Mouse (Mus musculus) hindbrain, embryonic 14.5 days (tissue): ENCODE measurements around the gene Ptchd3. TPM values are rescaled to one million over a fixed set of nuclear protein-coding genes. Genes with fewer than 3 reads are reported as not detected.

Experiments
- ATAC-seq: fragments of 200-750 bp; cut with Nextera tagmentation; 2 replicates; pipeline ENCODE4 v1.8.0; 2017; ENCODE audit warnings: moderate number of reproducible peaks, mild to moderate bottlenecking, moderate TSS enrichment, moderate library complexity; ENCODE audit not compliant: low FRiP score
- DNase-seq: peaks from one replicate; pipeline ENCODE4 v3.0.0-alpha.2; 2015; ENCODE audit warnings: low spot score
- H3K27ac ChIP-seq: fragments of 300-500 bp; sonication (generic); 2 replicates; pipeline ENCODE4 v1.5.1; 2014; ENCODE audit warnings: mild to moderate bottlenecking, moderate library complexity
- H3K27me3 ChIP-seq: fragments of 300-500 bp; sonication (generic); 2 replicates; pipeline ENCODE4 v1.6.1; 2014; ENCODE audit warnings: mild to moderate bottlenecking, low read length, mixed read lengths; ENCODE audit not compliant: control insufficient read depth, insufficient read depth
- H3K36me3 ChIP-seq: fragments of 300-500 bp; sonication (generic); replicated peaks from 2 replicates; pipeline ENCODE4 v1.6.1; 2014; ENCODE audit not compliant: control insufficient read depth, insufficient read depth
- H3K4me1 ChIP-seq: fragments of 300-500 bp; sonication (generic); replicated peaks from 2 replicates; pipeline ENCODE4 v1.6.1; 2014; ENCODE audit warnings: antibody characterized with exemption, low read length, mixed read lengths; ENCODE audit not compliant: control insufficient read depth, insufficient read depth
- H3K4me2 ChIP-seq: fragments of 300-500 bp; sonication (generic); replicated peaks from 2 replicates; pipeline ENCODE4 v1.6.1; 2014; ENCODE audit warnings: mild to moderate bottlenecking, moderate library complexity
- H3K4me3 ChIP-seq: fragments of 300-500 bp; sonication (generic); replicated peaks from 2 replicates; pipeline ENCODE4 v1.5.1; 2014; ENCODE audit warnings: mild to moderate bottlenecking, low read length
- H3K9ac ChIP-seq: fragments of 300-500 bp; sonication (generic); 2 replicates; pipeline ENCODE4 v1.6.1; 2014
- H3K9me3 ChIP-seq: fragments of 300-500 bp; sonication (generic); 2 replicates; pipeline ENCODE4 v1.6.1; 2016; ENCODE audit warnings: low read length; ENCODE audit not compliant: control insufficient read depth
- WGBS: fragments of 180-500 bp; shearing (Covaris S2); extraction: QIAGEN DNeasy Blood & Tissue Kit; methylation state at CpG from one replicate; pipeline ENCODE4 v1.1.7; 2014; 5-methylcytosine and 5-hydroxymethylcytosine counted together
- polyA plus RNA-seq: library from polyadenylated mRNA; unstranded; fragments of >200 nt; fragmentation: Nextera tagmentation; extraction: Ambion mirVana; gene quantifications from 2 replicates; pipeline ENCODE4 v1.2.1, GENCODE M21; 2014

Gene Ptchd3
- polyA plus RNA-seq, 1 experiment from 2014 or later: not detected

DNA sequence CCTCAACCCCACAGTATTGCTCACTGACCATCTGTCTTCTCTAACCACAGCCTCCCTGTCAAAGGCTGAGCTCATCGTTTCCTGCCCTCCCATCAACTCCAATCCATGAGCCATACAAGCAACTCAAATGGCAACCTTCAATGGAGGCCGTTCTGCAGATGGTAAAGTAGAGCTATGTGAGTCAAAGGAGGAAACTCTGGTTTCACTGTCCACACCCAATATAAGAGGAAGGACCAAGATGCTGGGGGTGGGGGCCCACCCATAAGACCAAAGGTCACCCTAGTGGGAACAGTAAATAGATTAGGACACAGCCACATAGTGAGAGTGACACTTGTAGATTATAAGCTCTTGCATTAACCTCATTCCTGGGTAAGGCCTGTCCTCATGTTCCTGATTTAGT is 34.1 kb upstream of the Ptchd3 start:
- no peaks in the 10 kb centered on the region for H3K9me3 ChIP-seq
- no peak overlapping the region for H3K9ac ChIP-seq
- H3K4me3 ChIP-seq: no peak overlapping the region
- H3K27ac ChIP-seq: no peak overlapping the region
- H3K36me3 ChIP-seq: no peaks in the 10 kb centered on the region
- 89% methylated on average over 2 of the region's 2 CpGs for WGBS
- no peaks in the 10 kb centered on the region for H3K4me1 ChIP-seq
- H3K4me2 ChIP-seq: no peak overlapping the region
- ATAC-seq (no peak), DNase-seq (no peak)
- H3K27me3 ChIP-seq: no peaks in the 10 kb centered on the region

DNA sequence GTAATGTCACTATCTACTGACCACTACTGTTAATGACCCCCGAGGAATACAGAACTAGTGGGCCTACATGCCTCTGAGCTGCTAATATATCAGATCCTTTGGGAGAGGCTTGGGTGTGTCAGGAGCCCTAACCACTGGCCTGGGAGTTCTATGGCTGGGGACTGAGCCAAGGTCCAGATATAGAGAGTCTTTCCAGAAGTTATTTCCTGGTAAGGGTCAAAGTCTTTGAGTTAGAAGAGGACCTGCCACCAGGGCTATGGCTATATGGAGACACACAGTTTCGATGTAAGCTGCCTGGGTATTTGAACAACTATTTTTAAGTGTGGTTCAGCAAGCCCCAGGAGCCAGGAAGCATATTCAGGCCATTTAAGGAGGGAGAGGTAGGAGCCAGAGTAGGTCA is 31.5 kb upstream of the Ptchd3 start:
- Histone ChIP-seq H3K27ac (no peak overlapping the region), H3K4me3 (no peak overlapping the region), H3K36me3 (no peaks in the 10 kb centered on the region), H3K27me3 (no peaks in the 10 kb centered on the region), H3K4me1 (no peaks in the 10 kb centered on the region), H3K9ac (no peak overlapping the region), H3K9me3 (no peaks in the 10 kb centered on the region), H3K4me2 (no peak overlapping the region)
- 78% methylated on average over 2 of the region's 2 CpGs for WGBS
- DNase-seq (no peak), ATAC-seq (no peak)

DNA sequence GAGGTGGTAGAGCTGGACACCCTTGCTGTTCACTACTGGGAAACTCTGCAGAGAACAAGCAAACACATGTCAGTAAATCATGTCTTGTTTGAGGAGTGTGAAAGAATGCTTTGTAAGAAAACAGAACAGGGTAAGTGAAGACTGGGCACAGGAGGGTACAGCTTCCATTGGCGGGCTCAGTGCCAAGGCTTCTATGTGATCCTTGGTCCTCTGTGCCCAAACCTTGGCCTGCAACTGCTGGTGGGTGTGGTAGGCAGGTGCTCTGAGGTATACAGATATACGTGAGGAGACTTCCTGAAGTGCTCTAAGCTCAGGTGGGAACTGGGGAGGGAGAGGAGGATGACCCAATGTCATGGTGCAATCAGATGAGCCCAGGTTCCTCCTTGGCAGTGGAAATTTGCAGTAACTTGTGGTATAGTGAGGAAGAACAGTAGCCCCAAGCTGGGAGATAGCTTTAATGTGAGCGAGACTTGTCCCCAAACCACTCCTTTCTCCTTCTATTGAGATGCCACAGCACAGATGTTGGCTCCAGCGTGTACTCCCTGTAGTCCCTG is 30.2 kb upstream of the Ptchd3 start:
- H3K27ac ChIP-seq: no peak overlapping the region
- no peak overlapping the region for H3K4me2 ChIP-seq
- H3K4me3 ChIP-seq: no peak overlapping the region
- ATAC-seq (no peak), DNase-seq (no peak)
- H3K36me3 ChIP-seq: no peaks in the 10 kb centered on the region
- H3K9ac ChIP-seq: no peak overlapping the region
- 89% methylated on average over 4 of the region's 4 CpGs for WGBS
- H3K9me3 ChIP-seq: no peaks in the 10 kb centered on the region
- no peaks in the 10 kb centered on the region for H3K27me3 ChIP-seq
- H3K4me1 ChIP-seq: no peaks in the 10 kb centered on the region

DNA sequence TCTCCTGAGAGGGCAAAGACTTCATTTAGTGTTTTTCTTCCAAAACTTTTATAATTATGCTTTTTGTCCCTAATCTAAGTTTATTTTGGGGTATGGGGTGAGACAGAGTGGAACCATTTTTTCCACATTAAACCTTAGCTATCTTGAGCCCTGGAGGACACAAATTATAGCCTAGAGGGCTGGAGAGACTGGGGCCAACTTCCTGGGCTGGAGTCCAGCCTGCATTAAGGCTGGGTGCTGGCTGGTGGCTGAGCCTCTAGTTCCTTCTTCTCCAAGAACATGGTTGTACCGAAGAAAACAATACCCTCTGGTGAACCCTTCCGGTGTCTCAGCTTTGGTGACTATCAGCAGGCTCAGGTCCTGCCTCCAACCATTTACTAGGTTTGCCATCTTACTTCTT is 27.3 kb upstream of the Ptchd3 start:
- no peaks in the 10 kb centered on the region for H3K36me3 ChIP-seq
- no peaks in the 10 kb centered on the region for H3K9me3 ChIP-seq
- H3K4me2 ChIP-seq: no peak overlapping the region
- no peaks in the 10 kb centered on the region for H3K27me3 ChIP-seq
- no peak overlapping the region for H3K4me3 ChIP-seq
- ATAC-seq (no peak), DNase-seq (no peak)
- WGBS: 94% methylated on average over 2 of the region's 2 CpGs
- no peak overlapping the region for H3K27ac ChIP-seq
- H3K9ac ChIP-seq: no peak overlapping the region
- no peaks in the 10 kb centered on the region for H3K4me1 ChIP-seq

DNA sequence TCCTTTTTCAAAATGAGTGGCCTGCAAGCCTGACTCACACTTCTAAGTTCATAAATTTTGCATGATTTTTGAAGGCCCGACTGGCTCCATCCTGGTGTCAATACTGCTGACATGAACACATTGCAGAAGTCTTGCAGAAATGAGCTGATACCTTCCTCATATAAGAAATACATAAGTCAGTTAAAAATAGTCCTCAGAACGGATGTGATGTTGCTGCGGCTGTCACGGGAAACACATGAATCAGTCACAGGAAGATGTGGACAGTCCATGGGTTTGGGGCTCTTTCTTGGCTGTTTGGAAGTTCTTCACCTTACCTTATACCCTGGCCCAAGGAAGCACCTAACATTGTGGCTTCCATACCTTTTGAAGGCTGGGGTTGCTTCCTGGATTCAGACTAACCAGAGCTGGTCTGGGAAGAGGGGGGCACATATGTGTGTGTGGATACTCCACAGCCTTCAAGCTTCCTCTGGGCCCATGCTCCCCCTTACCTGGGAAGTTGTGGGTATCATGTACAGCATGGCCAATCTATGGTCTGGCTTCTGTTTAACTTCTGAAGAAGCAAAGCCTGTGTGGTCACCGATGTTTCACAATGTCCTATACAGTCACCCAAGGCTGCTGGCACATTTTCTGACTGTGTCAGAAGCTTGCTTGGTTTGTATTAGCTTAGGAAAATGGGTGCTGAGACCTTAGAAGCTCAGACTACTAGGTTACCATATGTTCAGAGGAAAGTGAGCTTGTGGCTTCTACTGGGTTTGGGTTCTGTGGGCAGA is 25.6 kb upstream of the Ptchd3 start:
- Histone ChIP-seq H3K4me2 (no peak overlapping the region), H3K4me3 (no peak overlapping the region), H3K27me3 (no peaks in the 10 kb centered on the region), H3K9me3 (no peaks in the 10 kb centered on the region), H3K9ac (no peak overlapping the region), H3K27ac (no peak overlapping the region), H3K36me3 (no peaks in the 10 kb centered on the region), H3K4me1 (no peaks in the 10 kb centered on the region)
- no peak for DNase-seq
- WGBS: 96% methylated on average over 5 of the region's 5 CpGs
- no peak for ATAC-seq

DNA sequence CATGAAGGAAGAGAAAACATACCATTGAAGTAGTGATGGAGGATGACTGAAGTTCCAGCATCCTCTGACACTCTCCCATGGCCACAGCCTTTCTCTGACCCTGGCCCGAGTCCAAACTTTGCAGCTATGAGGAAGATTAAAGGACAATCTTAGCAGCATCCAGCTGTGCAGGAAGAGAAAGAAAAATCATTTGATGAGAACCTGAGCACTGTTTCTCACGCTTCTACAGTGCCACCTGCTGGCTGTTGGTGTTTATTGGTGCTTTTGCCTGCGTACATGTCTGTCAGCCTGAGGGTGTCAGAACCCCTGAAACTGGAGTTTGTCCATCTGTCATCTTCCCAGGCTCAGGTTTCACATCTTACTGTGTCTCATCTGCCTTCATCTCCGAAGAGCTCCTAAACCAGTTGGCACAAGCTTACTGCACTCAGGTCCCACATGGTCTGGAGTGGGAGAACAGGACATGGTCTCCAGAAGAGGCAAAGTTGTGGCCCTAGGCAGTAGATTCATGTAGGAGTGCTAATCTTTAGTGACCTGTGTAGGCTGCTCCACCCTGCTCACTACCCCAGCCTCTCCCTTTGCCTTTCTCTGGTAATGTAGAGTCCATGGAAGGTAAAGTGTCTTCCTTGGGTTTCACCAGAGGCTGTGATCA is 21.7 kb upstream of the Ptchd3 start:
- 8% methylated on average over 4 of the region's 4 CpGs for WGBS
- Histone ChIP-seq H3K27ac (no peak overlapping the region), H3K27me3 (no peaks in the 10 kb centered on the region), H3K4me1 (no peaks in the 10 kb centered on the region), H3K9me3 (no peaks in the 10 kb centered on the region), H3K9ac (no peak overlapping the region; the same call in 1 of the 2 replicates), H3K4me2 (no peak overlapping the region), H3K36me3 (no peaks in the 10 kb centered on the region), H3K4me3 (no peak overlapping the region)
- DNase-seq (peak; percentile 93), ATAC-seq (peak; percentile 59; the same call in 1 of the 2 replicates)

DNA sequence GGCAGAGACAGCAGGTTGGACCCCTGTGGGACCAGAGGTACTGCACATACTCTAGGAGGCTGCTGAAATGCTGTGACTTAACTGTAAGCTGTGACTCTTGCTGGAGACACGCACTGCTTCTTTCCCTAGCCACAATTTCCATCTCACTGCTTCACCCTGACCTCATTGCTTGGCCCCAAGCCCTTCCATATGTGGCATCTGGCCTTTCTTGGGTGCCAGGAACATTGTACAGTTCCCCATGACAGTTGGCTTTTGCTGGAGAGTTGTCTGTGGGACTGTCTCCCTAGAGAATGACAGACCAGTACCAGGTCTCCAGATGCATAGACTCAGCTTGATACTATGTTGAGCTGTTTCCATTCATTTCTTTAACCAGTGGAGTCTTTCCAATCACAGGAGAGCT is 21.2 kb upstream of the Ptchd3 start:
- 62% methylated on average over 1 of the region's 1 CpGs for WGBS
- no peak overlapping the region for H3K4me2 ChIP-seq
- no peak for ATAC-seq
- no peaks in the 10 kb centered on the region for H3K27me3 ChIP-seq
- no peak overlapping the region for H3K27ac ChIP-seq
- DNase-seq: no peak
- H3K9ac ChIP-seq: no peak overlapping the region
- no peaks in the 10 kb centered on the region for H3K9me3 ChIP-seq
- no peaks in the 10 kb centered on the region for H3K36me3 ChIP-seq
- no peaks in the 10 kb centered on the region for H3K4me1 ChIP-seq
- H3K4me3 ChIP-seq: no peak overlapping the region

DNA sequence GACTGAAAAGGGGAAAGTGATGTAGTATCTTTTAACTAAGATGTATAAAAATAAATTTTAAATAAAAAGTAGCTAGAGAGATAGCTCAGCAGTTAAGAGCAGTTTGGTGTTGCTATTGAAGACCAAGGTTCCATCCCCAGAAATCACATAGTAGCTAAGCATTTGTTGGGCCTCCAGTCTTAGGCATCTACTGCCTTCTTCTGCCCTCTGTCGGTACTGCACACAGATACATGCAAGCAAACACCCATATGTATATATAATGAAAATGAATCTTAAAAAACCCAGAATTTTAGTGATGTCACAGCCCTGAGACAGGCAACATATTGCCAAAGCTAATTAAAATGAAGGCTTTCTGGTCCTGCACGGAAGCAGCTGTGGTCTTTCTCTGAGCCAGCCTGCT is 15.9 kb downstream of the Ptchd3 start:
- Histone ChIP-seq H3K4me2 (no peak overlapping the region), H3K4me1 (peaks cover 5% of the 10 kb centered on the region; the same call in 1 of the 2 replicates), H3K27me3 (no peaks in the 10 kb centered on the region), H3K27ac (no peak overlapping the region), H3K9ac (no peak overlapping the region), H3K36me3 (no peaks in the 10 kb centered on the region), H3K9me3 (no peaks in the 10 kb centered on the region), H3K4me3 (no peak overlapping the region)
- 40% methylated on average over 2 of the region's 2 CpGs for WGBS
- no peak for ATAC-seq
- no peak for DNase-seq

DNA sequence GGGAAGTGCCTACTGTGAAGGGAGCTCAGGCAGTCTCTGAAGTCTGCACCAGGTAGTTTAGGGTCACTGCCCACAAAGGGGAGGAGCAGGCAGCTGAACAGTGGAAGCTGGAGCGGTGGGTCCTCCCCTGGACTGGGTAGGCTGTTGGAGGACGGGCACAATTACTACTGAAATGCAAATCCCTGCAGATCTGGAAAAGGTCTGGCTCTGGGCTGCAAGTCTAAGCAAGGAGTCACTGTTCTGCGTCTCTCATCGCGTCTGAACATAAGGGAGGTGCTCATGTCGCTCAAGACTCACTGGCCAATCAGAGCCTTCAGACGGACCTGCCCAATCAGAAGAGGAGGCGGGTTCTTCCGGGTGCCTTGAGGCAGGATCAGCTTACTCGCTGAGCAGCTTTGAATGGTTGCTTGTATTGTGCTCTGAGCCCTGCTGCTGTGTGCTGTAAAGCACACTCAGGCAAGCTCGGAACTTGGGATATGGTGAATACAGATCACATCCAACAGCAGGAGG is 17.8 kb downstream of the Ptchd3 start:
- H3K9me3 ChIP-seq: peaks cover 5% of the 10 kb centered on the region
- H3K4me3 ChIP-seq: peak overlapping the region; percentile 42
- H3K27me3 ChIP-seq: no peaks in the 10 kb centered on the region
- H3K27ac ChIP-seq: peak overlapping the region; percentile 84
- no peaks in the 10 kb centered on the region for H3K36me3 ChIP-seq
- H3K9ac ChIP-seq: peak overlapping the region; percentile 71
- DNase-seq (peak; percentile 88), ATAC-seq (peak; percentile 100)
- under 1% methylated on average over 11 of the region's 11 CpGs for WGBS
- peaks cover 5% of the 10 kb centered on the region; the same call in 1 of the 2 replicates for H3K4me1 ChIP-seq
- peak overlapping the region; percentile 76 for H3K4me2 ChIP-seq
